Mouse (Mus musculus): Measurements from ENCODE around the gene Dcun1d5. TPM values are rescaled to one million over a fixed set of nuclear protein-coding genes. Genes with fewer than 3 reads are reported as not detected.
"Not testable (repeated sequence)": the region's sequence is repeated elsewhere in the genome, so short reads cannot be mapped to it uniquely, and the experiment has no call there.

The Dcun1d5 gene
- 10 to 100 TPM; 64.0 to 67.7 TPM for total RNA-seq (2021)
- long read RNA-seq, experiment 1, transcript Dcun1d5-202 (8 exons, 2,421 nt) = major isoform, 113 of 166 reads
- long read RNA-seq, experiment 1, transcript Dcun1d5-201 (7 exons, 1,122 nt) = minor isoform, 8 of 166 reads
- long read RNA-seq, experiment 1, partial matches to known transcripts = 36 of 166 reads
- long read RNA-seq, experiment 1, other reads (novel, unspliced or antisense) = 9 of 166 reads
- long read RNA-seq, experiment 2, transcript Dcun1d5-202 (8 exons, 2,421 nt) = major isoform, 111 of 147 reads
- long read RNA-seq, experiment 2, transcript Dcun1d5-201 (7 exons, 1,122 nt) = minor isoform, 7 of 147 reads
- long read RNA-seq, experiment 2, partial matches to known transcripts = 23 of 147 reads
- long read RNA-seq, experiment 2, other reads (novel, unspliced or antisense) = 6 of 147 reads

- peak; percentile 89 to 95 for DNase-seq (ENCODE audit: low spot score in 2 of 2)
These were observed at the start of gene Dcun1d5, which contains the start of gene Dync2h1 for GRCm38 (mm10) chr9:7184172-7184896. Gene Dcun1d5, plus strand, starts transcription at chr9:7184520. Gene Dync2h1, minus strand, starts transcription at chr9:7184446.

- no peak for DNase-seq (ENCODE audit: low spot score in 2 of 2)
These were observed 29.9 kb upstream of the Dcun1d5 start for GRCm38 (mm10) chr9:7154391-7154790.

- DNase-seq (ENCODE audit: low spot score in 2 of 2) = no peak
These were observed 25.7 kb upstream of the Dcun1d5 start for GRCm38 (mm10) chr9:7158605-7159004.

- no peak for DNase-seq (ENCODE audit: low spot score in 2 of 2)
These were observed 24.6 kb upstream of the Dcun1d5 start for GRCm38 (mm10) chr9:7159718-7160117.

DNA sequence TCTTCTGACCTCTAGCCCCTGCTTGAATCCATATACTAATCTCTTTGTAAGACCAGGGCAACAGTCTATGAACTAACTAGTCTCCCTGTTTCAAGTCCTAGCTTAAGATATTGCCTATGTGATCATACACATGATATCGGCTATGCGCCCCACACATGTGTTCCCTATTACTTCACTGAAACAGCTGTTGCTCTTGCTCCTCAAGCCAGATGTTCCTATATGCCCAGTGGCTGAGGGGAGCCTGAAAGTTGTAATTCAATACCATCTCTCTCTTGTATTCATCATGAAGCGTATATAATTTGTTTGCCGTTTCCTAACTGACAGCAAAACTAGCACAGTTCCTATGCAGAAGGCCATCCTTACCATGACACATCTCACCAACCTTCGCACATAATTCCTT is 23.6 kb upstream of the Dcun1d5 start:
- DNase-seq (ENCODE audit: low spot score in 2 of 2) = no peak

DNA sequence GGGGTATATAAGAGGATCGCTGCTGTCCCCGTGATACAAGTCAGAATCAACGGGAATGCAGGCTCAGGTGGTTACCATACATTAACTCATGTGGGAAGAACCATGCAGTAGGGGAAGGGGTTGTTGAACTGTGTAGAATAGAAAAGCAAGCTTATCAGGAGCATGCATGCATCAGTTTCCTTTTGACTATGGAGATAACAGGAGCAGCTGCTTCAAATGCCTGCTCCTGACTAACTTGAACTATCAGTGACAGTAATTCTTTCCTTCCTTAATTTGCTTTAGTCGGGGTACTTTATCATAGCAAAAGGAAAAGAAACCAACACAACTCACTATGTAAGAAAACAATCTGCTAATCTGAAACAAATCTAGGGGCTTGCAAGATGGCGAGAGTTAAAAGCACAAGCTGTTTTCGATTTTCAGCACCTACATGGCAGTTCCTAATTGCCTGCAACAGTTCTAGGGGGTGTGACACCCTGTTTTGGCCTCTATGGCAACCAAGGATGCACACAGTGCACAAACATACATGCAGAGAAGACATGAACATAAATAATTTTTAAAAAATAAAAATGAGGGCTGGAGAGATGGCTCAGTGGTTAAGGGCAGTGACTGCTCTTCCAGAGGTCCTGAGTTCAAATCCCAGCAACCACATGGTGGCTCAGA is 16.9 kb upstream of the Dcun1d5 start:
- no peak for DNase-seq (ENCODE audit: low spot score in 2 of 2)

- DNase-seq (ENCODE audit: low spot score in 2 of 2) = no peak
These were observed 10.6 kb upstream of the Dcun1d5 start for GRCm38 (mm10) chr9:7173756-7174155.

DNA sequence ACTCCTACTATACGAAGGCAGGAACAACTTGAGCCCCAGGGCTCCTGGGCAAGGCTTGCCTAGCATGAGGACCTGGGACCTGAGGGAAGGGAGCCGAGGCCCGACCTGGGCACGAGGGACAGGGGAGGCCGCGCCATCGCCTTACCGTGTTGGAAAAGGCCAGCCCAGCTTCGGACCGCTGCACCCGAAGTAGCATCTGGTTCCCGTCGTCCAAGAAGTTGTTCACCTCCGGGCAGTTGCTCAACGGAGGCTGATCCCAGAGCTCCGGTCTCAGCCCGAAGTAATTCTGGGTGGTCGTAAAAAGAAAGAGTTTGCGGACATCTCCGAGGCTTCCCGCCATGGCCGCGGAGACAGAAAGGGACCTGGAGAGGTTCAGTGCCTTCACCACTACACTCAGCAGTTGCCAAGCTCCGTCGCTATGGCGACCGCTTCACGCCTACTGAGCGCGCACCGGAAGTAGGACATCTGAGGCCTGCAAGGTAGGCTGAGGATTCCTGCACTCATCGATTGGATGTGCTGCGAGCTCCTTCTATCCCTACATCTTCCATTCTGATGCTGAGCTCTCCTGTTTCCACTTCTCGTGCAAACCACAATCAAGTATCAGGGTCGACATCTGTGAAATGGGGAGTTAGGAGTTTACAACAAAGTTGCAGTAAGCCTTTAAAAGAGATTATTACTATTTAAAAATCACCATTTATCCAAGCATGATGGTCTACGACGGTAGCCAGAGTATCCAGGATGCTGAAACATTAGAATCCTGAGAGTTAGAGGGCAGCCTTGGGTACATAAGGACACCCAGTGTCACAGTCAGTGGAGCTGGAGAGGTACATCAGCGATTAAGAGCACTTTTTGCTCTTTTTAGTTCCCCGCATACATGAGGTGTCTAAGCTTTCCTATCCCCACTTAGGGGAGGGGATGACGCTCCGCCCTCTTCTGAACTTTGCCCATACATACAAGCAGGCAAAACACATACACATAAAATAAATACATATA is 7.4 kb upstream of the Dcun1d5 start:
- peak; percentile 66 to 83 for DNase-seq (ENCODE audit: low spot score in 2 of 2)

GRCm38 (mm10) chr9:7184897-7185291 is 574 bp downstream of the Dcun1d5 start:
- peak; percentile 23 to 53 for DNase-seq (ENCODE audit: low spot score in 2 of 2)

GRCm38 (mm10) chr9:7190694-7191093 is 6.4 kb downstream of the Dcun1d5 start:
- not testable (repeated sequence) for DNase-seq (ENCODE audit: low spot score in 2 of 2)

DNA sequence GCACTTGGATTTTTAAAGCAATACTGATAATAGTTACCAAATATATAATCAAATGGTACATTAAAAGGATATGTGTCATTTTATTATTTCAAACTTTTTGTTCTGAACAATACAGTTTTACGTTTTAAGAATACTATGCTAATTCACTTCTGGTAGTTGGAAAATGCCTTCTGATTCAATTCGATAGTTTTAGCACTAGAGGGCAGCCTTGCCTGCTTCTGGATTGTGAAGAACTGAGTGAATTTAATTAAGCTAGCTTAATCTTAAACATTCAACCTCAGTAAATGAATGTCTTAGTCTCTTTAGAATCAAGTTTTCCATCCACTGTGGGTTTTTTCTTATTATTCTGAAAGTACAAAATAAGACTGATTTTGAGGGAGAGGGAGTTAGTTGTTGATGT is 31.9 kb downstream of the Dcun1d5 start:
- no peak for DNase-seq (ENCODE audit: low spot score in 2 of 2)

GRCm38 (mm10) chr9:7221024-7221423 is 36.7 kb downstream of the Dcun1d5 start:
- DNase-seq (ENCODE audit: low spot score in 2 of 2) = no peak

DNA sequence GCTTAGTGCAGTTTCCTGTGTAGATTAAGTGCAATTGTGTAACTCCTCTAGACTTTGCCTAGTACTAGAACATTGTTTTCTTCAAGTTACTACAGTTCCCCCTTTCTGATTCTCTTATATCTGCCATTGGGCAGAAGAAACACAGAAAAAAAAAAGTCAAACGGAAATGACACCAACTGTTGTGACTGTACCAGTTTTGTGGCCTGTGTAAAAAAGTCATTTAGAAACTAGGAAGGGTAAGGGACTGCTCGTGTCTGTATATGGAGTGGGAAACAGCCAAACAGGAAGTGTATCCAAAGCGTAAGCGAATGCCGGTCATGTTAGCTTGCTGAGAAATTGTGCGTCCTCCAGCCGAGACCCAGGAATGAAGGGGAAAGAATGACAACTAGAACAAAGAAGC is 37.1 kb downstream of the Dcun1d5 start:
- DNase-seq (ENCODE audit: low spot score in 2 of 2) = no peak

- DNase-seq (ENCODE audit: low spot score in 2 of 2) = no peak
These were observed 54.3 kb downstream of the Dcun1d5 start for GRCm38 (mm10) chr9:7238619-7239018.

- no peak for DNase-seq (ENCODE audit: low spot score in 2 of 2)
These were observed 55.6 kb downstream of the Dcun1d5 start for GRCm38 (mm10) chr9:7239967-7240366.

- DNase-seq (ENCODE audit: low spot score in 2 of 2) = no peak
These were observed 68.7 kb downstream of the Dcun1d5 start for GRCm38 (mm10) chr9:7252797-7253654.

All from gastrocnemius, postnatal 4 days (tissue).